Mouse (Mus musculus) mammary gland, adult 2 months (tissue): ENCODE data around the gene Olfr1040. TPM values are rescaled to one million over a fixed set of nuclear protein-coding genes. Genes with fewer than 3 reads are reported as not detected.

Experiments used
- polyA plus RNA-seq: library from polyadenylated mRNA; depleted of rRNA; stranded (reverse); fragments of >200 nt; gene quantifications from 2 replicates; pipeline ENCODE4 v1.2.3, GENCODE M21; 2012; ENCODE audit warnings: low replicate concordance; rRNA removed

Olfr1040 gene
- not detected in 2 replicates for polyA plus RNA-seq

DNA sequence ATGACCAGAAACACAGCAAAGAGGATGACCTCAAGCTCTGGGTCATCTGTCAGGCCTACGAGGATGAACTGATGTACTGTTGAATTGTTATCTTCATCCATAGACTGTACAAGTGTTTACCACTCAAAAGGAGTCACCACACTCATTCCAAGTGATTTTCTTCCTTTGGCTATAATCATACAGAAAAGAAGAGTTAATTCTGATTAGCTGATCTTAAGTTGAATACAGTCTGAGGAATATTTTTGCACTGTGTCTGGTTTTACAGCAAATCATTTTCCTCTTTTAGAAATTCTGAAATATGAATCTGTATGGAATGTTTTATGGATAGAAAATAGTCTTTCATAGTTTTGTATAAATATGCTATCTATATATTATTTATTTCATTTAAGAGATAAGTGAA, at the start of gene Olfr1040:
Olfr1040 (minus strand) TSS at position 101 of the 400 bp plus-strand sequence.

DNA sequence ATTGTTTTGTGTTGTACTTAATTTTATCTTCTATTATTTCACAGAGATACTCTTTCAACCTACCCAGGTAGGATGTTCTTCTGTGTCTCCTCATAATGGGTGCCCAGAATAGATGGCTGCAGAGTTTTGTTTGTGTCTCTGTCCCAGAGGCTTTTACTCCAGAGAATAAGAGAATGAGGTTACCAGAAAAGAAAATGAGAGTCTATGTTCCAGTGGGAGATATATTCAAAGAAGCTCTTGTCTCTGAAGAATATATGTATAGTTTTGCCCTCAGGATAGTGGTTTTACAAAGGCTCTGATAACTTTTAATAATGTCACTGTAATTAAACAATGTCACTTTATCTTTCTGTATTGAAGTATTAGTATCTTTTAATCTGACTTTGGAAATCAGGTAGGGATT, 39.1 kb upstream of the Olfr1040 start, which contains the start of gene Olfr52:
Olfr52 (minus strand) TSS at position 101 of the 400 bp plus-strand sequence.

DNA sequence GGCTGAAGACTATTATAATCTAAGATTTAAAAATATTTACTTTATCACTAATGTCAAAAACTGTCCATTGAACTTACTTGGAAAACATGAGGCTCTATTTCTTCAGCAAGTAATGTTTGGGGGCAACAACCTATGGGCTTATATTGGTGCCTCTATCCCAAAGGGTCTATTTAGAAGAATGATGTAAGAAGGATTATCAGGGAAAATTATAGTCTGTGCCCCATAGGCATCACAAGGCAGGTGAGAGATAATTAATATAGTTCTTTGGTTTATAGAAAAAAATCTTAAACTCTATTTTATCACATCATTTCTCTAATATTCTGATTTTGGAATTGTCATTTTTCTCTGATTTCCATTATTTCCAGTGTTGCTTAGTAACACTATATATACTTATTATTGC, 31.2 kb upstream of the Olfr1040 start, which contains the start of gene Olfr1044:
Olfr1044 (minus strand) TSS at position 101 of the 400 bp plus-strand sequence.

DNA sequence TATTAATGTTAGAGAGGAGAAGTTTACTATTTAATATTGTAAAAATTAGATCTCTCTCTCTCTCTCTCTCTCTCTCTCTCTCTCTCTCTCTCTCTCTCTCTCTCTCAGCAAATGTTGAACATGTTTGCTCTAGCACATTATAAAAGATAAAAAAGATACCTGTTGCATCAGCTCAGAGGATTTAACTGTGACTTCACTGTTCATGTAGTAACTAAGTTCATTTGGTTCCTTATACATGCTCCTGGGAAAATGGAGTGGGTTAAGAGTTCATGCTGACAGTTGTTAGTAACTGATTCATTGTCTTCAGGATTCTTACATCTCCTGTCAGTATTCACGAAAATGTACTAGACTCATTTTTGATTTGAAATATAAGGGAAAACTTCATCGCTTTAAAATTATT, 20.9 kb upstream of the Olfr1040 start, which contains the start of gene Olfr1043:
Olfr1043 (minus strand) TSS at position 101 of the 400 bp plus-strand sequence.

DNA sequence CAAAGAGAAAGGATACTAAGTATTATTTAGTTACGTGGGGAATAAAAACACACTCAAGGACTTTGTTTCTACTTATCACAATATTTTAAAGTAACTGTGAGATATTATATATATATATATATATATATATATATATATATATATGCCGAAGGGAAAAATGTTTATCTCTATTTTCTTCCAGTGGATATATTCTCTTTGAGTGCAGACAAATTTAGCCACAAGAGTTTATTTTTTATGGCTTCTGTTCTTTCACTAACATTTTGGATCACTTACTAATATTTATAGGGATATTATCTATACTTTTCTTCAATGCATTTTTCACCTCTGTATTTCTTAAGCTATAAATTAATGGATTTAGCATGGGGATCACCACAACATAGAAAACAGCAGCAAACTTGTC, 15.2 kb upstream of the Olfr1040 start, which contains the start of gene Olfr1042:
Olfr1042 (minus strand) TSS at position 101 of the 400 bp plus-strand sequence.

DNA sequence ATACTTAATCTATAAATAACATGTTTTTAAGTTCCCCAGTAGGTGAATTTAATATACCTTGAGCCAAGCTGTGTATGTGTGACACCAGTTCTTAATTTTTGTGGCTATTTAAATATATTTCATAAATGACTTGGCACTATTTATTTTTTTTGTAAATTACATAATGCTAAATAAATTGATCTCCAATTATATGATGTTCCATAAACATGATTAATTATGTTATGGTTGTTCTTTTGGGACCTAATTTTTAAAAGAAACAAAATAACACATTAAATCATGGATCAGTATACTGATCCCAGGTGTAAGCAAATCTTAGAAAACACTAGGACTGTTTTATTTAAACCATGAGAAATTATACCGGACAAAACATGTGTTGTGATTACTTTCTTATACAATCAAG, 10.7 kb downstream of the Olfr1040 start, which contains the start of gene Olfr1039:
Olfr1039 (minus strand) TSS at position 101 of the 400 bp plus-strand sequence.

Other genes starting within 250 kb of the Olfr1040 start
- gene Olfr1024, start 241.7 kb downstream of the Olfr1040 start, polyA plus RNA-seq, result not detected in 2 replicates
- gene Olfr1025-ps1, start 231.5 kb downstream of the Olfr1040 start, polyA plus RNA-seq, result not detected in 2 replicates
- not detected in 2 replicates for gene Olfr1026, start 225.2 kb downstream of the Olfr1040 start, polyA plus RNA-seq
- gene Olfr1028, start 196.3 kb downstream of the Olfr1040 start, polyA plus RNA-seq, result not detected in 2 replicates
- gene Olfr1029, start 172.8 kb downstream of the Olfr1040 start, polyA plus RNA-seq, result not detected in 2 replicates
- gene Olfr1030, start 167.5 kb downstream of the Olfr1040 start, polyA plus RNA-seq, result not detected in 2 replicates
- gene Olfr1031, start 156.4 kb downstream of the Olfr1040 start, polyA plus RNA-seq, result not detected in 2 replicates
- not detected in 2 replicates for gene Olfr1032, start 141.2 kb downstream of the Olfr1040 start, polyA plus RNA-seq
- gene Olfr1033, start 126.1 kb downstream of the Olfr1040 start, polyA plus RNA-seq, result 0.29 and 0.73 TPM in 2 replicates
- 0.20 TPM in 1 of 2 replicates, not detected in the other for gene Olfr1034, start 100.9 kb downstream of the Olfr1040 start, polyA plus RNA-seq
- not detected in 2 replicates for gene Olfr1036, start 72.7 kb downstream of the Olfr1040 start, polyA plus RNA-seq
- gene Olfr1037, start 59.3 kb downstream of the Olfr1040 start, polyA plus RNA-seq, result not detected in 2 replicates
- gene Olfr1039, start 10.8 kb downstream of the Olfr1040 start, polyA plus RNA-seq, result not detected in 2 replicates
- not detected in 2 replicates for gene Olfr1042, start 15.1 kb upstream of the Olfr1040 start, polyA plus RNA-seq
- not detected in 2 replicates for gene Olfr1043, start 20.8 kb upstream of the Olfr1040 start, polyA plus RNA-seq
- gene Olfr1044, start 31.1 kb upstream of the Olfr1040 start, polyA plus RNA-seq, result not detected in 2 replicates
- not detected in 2 replicates for gene Olfr52, start 39.0 kb upstream of the Olfr1040 start, polyA plus RNA-seq
- not detected in 2 replicates for gene Olfr1045, start 56.3 kb upstream of the Olfr1040 start, polyA plus RNA-seq
- gene Olfr1046, start 72.6 kb upstream of the Olfr1040 start, polyA plus RNA-seq, result not detected in 2 replicates
- gene Olfr1047, start 84.7 kb upstream of the Olfr1040 start, polyA plus RNA-seq, result not detected in 2 replicates
- not detected in 2 replicates for gene Olfr1048, start 93.6 kb upstream of the Olfr1040 start, polyA plus RNA-seq
- gene Olfr1049, start 111.6 kb upstream of the Olfr1040 start, polyA plus RNA-seq, result not detected in 2 replicates
- gene Olfr1051, start 132.4 kb upstream of the Olfr1040 start, polyA plus RNA-seq, result not detected in 2 replicates
- not detected in 2 replicates for gene Olfr1052, start 145.7 kb upstream of the Olfr1040 start, polyA plus RNA-seq
- gene Olfr1053, start 168.6 kb upstream of the Olfr1040 start, polyA plus RNA-seq, result not detected in 2 replicates
- gene Olfr1054, start 188.7 kb upstream of the Olfr1040 start, polyA plus RNA-seq, result not detected in 2 replicates
- not detected in 2 replicates for gene Olfr1055, start 203.6 kb upstream of the Olfr1040 start, polyA plus RNA-seq
- gene Olfr1056, start 215.7 kb upstream of the Olfr1040 start, polyA plus RNA-seq, result not detected in 2 replicates
- gene Olfr1057, start 231.7 kb upstream of the Olfr1040 start, polyA plus RNA-seq, result not detected in 2 replicates
- not detected in 2 replicates for gene Olfr1058, start 241.8 kb upstream of the Olfr1040 start, polyA plus RNA-seq